Mouse (Mus musculus) frontal cortex, postnatal 14 days (tissue): Measurements from ENCODE around the gene Nrxn3.

Source experiments
- DNase-seq, 2 experiments: peaks; one replicate each; pipeline ENCODE4 v3.0.0; 2022; ENCODE audit warnings: low spot score in 2 of 2

Nrxn3 gene

DNA sequence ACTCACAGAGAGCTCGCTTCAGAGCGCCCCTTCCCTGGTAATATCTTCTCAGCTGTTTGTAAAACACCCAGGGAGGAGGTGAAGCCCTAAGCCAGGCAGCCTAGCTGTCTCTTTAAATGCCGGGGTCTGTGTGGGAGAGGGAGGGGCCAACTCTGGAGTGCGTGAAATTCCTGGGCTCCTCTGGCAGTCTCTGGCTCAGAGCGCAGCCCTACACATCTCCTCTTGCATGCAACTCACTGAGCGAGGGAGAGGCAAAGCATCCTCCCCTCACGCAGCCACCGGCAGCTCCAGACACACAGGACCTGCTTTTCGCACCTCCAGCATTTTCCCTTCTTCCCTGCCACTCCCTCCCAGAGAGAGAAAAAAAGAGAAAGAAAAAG, at the start of gene Nrxn3:
Nrxn3 (plus strand) TSS at position 186 of the 380 bp plus-strand sequence.
- DNase-seq, result peak; percentile 69 to 80

DNA sequence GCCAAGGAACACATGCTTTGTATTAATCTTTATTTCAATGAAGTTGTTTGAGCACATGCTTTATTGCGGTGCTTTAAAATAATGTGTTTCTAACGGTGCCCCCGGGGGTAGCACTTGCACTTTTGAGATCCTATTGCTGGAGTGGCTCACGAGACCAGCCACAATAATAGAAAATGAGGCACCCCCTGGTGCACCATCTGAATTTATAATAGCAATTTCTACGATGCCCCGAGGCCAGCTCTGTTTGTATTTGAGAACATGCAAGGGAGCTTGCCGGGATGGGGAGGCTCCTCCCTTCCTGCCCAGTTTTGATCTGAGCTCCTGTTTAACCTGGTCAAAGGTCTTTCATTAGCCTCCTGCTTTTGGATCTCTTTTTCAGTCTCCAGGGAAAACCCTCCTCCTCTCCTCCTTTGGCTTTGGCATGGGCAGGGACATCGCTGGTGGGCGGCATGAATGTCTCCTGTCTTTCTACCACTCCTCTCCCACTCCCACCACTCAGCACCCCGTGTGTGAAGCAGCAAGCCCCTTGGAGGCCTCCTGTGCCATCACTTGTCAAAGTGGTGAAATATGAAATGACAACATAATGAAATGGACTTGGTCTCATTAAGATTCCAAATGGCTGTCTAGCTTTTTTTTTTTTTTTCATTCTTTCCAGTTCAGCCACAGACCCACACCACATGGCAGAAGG, 18.4 kb upstream of the Nrxn3 start:
- DNase-seq, result no peak

DNA sequence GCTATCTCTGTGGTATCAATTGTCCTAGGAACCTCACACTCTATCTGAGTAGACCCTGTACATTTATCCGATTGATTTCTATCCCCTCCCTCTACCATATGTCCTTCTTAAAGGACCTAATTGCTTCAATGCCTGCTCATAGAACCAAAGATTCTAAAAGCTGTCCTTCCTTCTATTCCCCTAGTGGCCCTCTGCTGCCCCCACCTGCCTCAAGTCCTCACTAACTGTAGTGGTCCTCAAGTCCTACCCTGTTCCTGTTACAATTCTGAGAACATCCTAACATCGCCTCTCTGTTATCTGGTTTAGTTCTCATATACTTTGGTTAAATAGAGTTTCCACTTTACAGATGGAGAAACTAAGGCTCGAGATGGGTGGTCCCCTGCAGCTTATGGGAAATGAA, 16.7 kb upstream of the Nrxn3 start:
- no peak for DNase-seq

DNA sequence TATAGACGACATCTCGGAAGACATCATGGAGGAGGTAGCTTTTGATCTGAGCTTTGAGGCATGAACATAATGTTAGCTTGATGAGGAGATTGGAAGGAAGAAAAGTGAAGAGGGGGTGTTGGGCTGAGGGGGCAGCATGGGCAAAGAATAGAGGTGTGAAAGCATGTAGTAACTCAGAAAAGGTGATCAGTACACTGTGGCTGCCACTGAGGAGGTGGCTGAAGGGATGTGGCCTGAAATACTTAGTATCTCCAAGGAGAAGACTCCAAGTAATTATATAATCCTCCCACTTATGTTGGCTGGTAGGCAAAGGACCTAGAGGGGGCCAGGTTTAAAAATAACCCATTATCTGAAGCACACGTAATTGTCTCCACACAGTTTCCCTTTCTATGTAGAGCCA, 14.9 kb upstream of the Nrxn3 start:
- DNase-seq, result no peak

DNA sequence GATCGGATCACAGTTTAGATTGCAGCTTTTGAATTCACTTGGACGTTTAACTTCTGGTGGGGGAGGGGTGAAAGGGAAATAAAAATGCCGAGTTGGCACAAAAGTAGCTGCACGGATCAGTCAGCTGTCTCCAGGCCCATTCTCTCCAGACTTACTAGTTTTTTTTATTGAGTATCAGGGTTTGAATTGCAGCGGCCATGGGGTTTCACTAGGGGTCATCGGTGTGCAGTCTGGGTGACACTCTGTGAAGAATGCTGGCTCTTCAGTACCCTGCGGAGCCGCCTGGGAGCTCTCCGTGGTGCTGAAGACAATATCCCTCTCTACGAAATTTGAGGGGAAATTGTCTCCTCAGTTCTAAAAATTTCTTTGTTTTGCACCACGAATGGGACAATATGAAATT, 13.5 kb upstream of the Nrxn3 start:
- DNase-seq, result peak in 1 of 2 experiments; percentile 37

DNA sequence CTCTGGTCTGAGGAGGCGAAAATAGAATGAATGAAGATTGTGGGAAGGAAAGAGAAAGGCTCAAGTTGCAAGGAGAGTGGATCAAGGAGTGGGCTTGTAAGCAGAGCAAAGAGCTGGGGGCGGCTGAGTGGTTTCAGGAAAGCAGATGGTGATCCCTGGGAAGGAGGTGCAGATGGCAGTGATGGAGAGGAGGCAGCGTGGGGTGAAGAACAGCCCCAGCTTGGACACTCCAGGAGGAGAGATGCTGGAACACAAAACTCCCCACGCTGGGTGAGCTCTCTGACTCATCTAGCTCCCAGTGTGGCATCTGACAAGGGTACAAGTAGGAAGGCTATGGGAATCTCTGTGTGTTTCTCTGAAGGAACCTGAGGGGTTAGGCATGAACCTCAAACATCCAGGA, 9.2 kb upstream of the Nrxn3 start:
- DNase-seq, result no peak

DNA sequence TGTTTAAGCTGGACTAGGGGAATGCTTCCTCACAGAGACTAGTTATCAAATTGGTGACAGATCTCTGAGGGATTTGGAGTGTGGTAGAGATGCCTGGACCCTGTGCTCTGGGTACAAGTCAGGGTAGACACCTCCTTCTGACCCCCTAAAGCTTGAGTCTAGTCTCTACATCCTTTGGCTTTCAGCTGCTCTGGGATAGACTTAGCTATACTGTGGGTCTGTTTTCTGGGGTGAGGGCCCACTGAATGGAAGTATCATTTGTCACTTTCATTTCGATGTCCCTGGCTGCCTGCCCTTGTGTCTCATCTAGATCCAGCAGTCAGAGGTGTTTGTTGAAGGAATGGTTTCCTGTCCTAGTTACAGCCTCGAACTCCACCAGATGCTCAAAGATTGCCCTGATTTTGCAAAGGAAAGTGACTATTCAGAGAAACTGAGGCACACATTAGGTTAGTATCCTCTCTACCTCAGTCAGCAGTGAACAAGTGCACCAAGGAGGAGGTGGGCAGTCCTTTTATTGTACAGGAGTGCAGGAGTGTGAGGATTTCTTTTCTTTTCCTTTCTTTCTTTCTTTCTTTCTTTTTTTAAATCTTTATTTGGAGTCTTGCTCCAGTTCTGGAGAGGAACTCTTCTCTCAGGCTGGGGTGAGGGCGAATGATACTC, 515 bp upstream of the Nrxn3 start:
- DNase-seq, result no peak

DNA sequence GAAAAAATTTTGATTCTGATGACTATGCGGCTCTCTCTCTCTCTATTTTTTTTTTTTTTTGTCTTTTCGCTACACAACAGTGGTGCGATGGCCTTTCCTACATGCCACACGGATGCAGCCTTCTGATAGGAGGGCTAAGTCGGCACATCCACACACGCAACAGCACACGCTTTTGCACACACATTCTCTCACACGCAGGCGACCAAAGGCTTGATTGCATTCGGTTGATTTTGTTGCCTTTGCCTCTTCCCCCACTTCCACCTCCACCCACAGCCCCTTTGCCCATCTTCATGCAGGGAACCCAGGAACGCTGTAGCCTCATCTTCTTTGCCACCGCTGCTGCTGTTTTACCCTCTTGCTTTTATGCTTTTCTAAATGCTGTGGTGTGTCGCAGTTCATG, 3.6 kb downstream of the Nrxn3 start:
- no peak for DNase-seq

DNA sequence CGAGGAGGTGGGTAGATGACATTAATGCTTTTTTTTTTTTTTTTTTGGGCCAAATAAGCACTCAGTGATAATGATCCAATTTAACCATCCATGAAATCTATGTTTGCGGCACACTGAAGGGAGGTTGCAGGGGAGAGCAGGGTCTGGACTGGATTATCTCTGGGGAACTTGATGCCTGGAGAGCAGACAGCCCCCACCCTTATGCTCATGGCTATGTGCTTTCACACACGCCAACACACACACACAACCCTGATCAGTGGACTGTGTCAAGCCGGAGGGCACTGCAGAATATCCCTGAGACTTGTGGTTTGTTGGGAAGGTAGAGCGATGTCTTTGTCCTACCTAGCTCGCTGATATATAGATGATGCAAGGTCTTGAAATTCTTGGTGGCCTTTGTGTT, 4.1 kb downstream of the Nrxn3 start:
- DNase-seq, result no peak

DNA sequence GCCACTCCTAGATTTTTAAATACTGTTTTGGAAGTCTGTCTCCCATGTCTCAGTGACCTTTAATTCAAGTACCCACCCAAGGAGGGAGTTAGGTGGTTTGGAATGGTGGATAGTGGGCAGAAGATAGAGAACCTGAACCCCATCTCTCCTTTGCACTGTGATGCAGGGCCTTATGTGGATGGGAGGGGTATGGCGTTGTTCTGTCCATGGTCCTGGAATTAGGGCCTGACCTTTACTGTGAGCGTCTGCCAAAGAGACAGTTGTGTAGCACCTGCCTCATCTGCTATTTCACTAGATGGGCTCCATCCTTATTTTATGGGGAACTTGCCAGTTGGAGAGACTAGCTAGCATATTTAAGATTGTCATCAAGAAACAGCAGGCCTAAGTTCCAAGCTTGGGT, 8.0 kb downstream of the Nrxn3 start:
- no peak for DNase-seq

DNA sequence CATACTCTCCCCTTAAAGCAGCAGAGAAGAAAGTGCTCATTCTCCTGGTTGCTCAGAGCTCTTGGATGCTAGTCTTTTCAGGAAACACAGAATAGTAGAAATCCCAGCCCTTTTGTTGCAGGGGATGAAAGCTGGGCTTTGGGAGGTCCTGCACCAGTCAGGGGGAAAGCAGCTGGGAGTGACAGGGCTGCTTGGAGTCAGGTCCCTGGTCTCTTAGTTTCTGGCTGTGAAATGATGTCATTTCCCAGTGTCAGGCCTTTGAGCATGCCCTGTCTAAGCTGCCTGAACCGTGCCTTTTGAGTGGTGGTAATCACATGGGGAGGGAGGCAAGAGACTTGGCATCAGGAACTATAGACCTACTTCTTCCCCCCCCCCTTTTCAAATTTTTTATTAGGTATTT, 12.4 kb downstream of the Nrxn3 start:
- no peak for DNase-seq

DNA sequence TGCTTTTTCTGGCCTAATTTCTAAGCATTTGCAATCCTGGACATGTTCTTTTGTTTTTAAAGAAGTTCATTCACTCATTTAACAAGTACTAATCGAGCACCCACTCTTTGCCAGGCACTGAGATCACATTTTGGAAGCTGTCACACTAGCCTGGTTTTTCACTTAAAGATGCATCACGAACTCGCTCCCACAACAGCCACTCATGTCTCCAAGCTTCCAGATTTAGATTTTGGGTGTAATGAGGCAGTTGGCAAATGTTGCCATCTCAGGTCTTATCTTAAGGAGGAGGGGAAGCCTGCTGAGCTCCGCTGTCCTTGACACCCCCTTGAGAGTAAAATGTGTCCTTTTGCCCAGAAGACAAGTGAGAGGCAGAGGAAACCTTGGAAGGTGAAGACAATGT, 14.4 kb downstream of the Nrxn3 start:
- no peak for DNase-seq

DNA sequence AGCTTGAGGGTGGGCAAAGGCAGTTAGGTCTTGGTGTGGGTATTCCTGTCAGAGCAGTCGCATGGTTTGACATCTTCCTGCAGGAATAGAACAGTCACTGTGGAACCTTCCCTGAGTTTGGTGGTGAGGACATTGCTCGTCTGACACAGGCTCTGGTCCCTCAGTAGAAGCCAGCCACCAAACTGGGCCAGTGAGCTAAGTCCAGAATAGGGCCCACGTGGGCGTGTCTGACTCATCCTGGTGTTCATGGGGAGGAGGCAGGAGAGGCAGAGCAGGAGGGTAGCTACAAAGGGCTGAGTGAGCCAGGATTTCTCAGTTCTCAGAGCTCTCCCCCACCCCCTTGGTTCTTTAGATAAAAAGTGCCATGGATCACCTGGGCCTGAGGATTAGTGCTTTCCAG, 15.9 kb downstream of the Nrxn3 start:
- peak in 1 of 2 experiments; percentile 40 for DNase-seq

DNA sequence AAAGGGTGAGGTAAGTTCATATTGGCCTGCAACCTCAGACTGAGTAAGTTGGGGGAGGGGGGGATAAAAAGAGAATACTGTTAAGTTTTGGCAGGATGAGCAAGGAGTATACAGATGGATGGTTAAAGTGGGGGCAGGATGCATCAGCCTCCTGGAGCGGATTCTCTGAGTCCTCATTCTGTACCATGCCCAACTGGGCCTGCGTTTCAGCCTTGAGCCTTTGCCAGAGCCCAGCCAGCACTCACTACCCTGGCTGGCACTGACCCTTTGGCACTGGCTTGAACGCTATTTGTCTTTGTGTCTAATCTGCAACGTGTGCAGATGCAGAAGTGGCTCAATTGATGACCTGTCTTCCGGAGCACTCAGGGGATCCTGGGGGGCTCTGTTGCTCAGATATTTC, 24.1 kb downstream of the Nrxn3 start:
- no peak for DNase-seq

DNA sequence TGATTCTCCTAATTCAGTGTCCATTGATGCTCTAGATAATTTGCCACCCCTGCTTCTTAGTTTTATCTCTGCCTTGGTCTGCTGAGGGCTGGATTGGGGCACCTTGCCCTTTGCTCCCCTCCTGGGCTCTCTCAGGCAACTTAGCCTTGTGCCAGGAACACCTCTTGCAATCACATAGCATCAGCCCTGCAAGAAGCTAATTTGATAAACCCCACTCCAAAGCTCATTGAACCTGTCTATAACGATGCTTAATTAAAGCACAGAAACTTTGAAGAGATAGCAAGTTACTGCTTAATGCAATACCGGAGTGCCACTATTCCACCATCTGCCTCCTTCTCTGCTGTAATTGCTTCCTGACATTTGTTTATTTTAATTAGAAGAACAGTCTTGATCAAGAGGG, 42.1 kb downstream of the Nrxn3 start:
- no peak for DNase-seq

DNA sequence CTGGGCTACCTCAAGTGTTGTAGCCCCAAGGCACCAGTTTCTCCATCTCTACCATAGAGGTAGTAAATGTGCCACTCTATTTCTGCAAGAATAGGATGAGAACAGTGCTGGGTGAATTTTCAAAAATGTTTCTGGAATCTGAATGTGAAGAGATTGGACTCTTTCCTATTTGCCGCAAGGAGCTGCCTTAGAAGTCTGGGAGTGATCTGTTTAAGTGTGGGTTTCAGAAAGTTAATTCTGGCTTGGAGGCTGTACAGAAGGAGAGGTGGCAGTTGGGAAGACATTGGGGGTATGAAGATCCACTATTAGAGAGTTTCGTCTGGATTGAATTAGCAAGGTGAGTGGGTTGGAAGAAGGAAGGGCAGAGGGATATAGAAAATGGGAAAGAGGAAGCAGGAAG, 52.0 kb downstream of the Nrxn3 start:
- no peak for DNase-seq

DNA sequence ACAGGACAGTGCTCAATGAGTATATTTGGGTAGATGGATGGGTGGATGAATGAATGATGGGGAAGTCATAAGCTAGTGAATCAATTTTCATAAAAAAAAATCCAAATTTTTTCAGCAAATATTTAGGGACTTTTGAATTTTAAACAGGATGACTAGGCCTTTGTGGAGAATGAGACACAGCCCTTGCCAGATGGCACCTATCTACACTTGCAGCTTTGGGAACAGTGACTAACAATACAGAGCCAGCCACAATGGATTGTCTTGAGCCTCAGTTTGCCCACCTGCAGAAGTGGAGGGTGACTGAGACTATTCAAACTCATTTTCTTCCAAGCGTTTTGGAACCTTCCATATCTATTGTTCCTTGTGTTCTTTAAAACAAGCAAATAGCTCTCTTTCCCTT, 55.4 kb downstream of the Nrxn3 start:
- DNase-seq, result no peak

DNA sequence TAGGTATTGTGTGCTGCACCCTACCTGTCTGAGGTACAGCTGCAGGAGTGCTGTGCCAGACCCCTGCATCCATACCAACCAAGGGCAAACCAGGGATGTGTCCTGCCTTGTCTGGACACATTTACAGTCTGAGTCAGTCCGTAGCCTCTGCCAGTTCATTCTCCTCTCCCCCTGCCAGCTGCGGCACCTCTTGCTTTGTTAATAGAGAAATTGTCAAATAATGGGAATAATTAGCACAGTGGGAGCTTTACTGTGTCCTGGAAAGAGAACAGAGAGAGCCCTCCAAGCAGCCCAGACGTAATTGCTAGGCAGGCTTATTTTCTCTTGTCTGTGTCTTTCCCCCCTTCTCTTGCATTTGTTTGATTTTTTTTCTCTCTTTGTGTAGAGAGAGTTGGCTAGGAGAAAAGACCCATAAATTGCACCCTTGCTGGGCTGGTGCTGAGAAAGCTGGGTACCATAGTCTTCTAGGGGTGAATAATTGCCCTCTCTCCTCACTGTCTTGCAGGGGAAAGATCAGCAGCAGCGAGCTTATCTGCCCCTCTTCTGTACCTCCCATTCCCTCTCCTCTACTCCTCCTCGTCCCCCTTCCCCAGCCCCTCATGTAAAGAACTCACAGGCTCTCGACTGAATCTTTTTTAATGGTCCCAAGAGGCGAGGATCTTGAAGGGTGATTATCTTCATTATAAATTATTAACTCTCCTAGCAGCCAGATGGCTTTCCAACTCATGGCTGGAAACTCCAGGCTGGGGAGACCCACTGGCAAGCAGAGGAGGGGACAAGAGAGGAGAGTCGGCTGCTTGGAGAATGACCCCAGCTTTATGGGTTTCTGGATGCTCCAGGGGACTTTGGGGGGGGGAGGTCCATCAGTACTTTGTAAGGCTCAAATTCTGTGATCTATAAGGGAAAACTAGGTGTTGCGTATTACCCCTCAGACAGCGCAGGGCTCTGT, 61.8 kb downstream of the Nrxn3 start:
- no peak for DNase-seq

DNA sequence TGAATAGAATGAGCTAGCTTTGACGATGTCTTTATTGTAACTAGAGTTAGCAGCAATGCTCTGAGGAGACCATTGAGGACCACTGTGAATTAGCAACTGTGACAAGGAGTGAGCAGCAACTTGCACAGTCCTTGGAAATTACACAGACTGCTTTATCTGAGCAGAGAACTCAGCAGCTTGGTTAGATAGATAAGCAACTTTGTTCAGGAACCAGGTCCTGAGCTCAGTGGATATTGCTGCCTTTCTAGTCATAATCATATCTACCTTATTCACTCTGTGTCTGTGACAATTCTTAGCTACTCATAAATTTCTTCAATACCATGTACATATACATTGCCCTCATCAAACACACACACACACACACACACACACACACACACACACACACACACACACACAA, 70.6 kb downstream of the Nrxn3 start:
- no peak for DNase-seq

DNA sequence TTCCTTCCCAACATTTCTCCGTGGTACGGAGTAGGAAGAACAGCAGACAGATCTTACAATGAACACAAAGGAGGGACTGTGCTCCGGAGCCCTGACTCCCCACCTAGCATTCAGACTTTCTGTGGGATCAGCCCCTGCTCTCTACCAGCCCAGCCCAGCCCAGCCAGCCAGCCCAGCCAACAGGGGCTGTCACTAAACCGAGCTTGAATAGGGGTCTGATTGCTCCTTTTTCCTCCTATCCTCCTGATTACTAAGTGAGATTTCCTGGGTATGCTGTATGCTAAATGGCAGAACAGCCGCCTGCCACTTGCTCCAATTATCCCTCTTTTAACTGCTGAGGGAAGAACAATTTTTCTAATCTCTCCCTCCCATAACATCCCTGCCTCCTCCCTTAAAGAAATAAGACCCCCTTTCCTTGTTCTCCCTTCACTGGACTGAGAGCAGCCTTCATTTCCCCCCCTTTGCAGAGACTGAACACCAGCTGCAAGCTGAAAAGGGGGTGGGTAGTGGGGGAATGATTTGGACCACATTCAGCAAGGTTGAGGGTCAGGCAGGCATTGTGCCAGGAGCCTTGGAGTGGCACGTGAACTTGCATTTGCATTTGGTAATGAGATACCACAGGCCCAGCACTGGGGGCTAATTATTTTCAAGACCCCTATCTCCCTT, 78.4 kb downstream of the Nrxn3 start:
- peak; percentile 28 to 44 for DNase-seq

DNA sequence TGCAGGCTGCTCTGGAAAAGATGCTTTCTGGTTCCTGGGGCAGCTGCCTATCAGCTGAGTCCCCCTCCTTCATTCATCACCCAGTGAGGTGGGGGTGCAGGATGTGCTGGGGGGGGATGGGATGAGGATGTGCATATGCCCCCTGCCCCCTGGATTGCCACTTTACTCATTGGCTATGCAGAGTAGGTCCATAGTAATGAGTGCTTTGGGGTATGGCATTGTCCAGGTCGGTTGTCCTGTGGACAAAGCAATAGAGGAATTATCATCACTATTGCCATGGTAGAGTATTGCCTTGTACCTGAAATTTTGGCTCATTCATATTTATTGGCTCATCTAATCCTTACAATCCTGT, 79.0 kb downstream of the Nrxn3 start:
- no peak for DNase-seq

DNA sequence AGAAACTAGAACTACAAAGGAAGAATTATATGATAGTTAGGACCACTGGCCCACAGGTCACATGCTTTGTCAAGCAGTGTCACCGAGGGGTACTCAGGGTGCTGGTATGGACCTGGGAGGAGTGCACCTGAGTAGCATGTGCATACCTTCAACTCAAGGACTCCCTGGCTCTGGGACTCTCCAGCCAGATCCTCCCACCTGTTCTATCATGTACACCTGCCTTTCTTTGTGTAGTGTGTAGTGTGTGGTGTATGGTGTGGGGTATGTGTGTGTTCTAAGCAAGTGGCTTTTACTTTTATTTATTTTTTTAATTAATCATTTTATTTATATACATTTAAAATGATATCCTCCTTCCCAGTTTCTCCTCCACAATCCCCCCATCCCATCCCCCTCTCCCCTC, 86.3 kb downstream of the Nrxn3 start:
- no peak for DNase-seq
